Mouse (Mus musculus) testis, adult 2 months (tissue): ENCODE data around the gene Fam20a.

Source experiments
- CTCF ChIP-seq: fragments of 200-500 bp; IDR thresholded peaks from 2 replicates; pipeline ENCODE4 v1.5.1; 2012; ENCODE audit warnings: low read depth, mild to moderate bottlenecking, inconsistent platforms, low read length, moderate library complexity; ENCODE audit not compliant: control insufficient read depth, insufficient read depth, insufficient replicate concordance
- POLR2A ChIP-seq: fragments of 200-500 bp; IDR thresholded peaks from 2 replicates; pipeline ENCODE4 v1.6.1; 2012; ENCODE audit warnings: low read depth, mild to moderate bottlenecking, inconsistent platforms, low read length, moderate library complexity; ENCODE audit not compliant: control insufficient read depth

DNA sequence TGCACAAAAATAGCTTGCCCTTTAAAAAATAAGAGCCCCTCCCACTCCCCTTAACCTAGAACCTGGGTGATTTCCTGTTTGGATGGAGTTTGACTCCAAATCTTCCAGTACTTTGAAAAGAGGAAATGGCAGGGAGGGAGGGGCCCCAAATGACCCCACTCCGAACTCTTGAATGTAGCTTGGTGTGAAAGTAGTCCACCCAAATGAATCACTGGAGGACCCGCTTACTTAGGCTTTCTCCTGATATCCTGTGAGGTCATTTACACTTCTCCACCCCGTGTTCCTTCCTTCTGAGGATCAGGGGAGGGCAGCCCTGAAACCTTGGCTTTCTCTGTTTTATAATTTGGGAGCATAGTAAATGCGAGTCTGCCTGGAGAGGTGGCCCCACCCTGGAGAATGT is 632 bp upstream of the Fam20a start:
- no peak for TF ChIP-seq CTCF
- no peak for TF ChIP-seq POLR2A
